Mouse (Mus musculus) embryonic facial prominence, embryonic 11.5 days (tissue): ENCODE measurements around the gene Ddx49. TPM values are rescaled to one million over a fixed set of nuclear protein-coding genes. Genes with fewer than 3 reads are reported as not detected.

Experiments
- ATAC-seq: fragments of 200-750 bp; cut with Nextera tagmentation; replicated peaks from 2 replicates; pipeline ENCODE4 v1.8.0; 2017; ENCODE audit warnings: low read depth; ENCODE audit not compliant: insufficient number of reproducible peaks, low FRiP score, low TSS enrichment
- DNase-seq: peaks from one replicate; pipeline ENCODE4 v3.0.0-alpha.2; 2015; ENCODE audit warnings: low spot score
- H3K27ac ChIP-seq: fragments of 300-500 bp; sonication (generic); replicated peaks from 2 replicates; pipeline ENCODE4 v1.5.1; 2014; ENCODE audit warnings: mild to moderate bottlenecking, low read depth, low read length, control low read depth
- H3K27me3 ChIP-seq: fragments of 300-500 bp; sonication (generic); 2 replicates; pipeline ENCODE4 v1.6.1; 2014; ENCODE audit warnings: mild to moderate bottlenecking, low read length, moderate library complexity, mixed read lengths; ENCODE audit not compliant: control insufficient read depth, insufficient read depth
- H3K36me3 ChIP-seq: fragments of 300-500 bp; sonication (generic); replicated peaks from 2 replicates; pipeline ENCODE4 v1.6.1; 2014; ENCODE audit warnings: low read depth, mild to moderate bottlenecking, low read length, moderate library complexity, mixed read lengths; ENCODE audit not compliant: control insufficient read depth, insufficient read depth
- H3K4me1 ChIP-seq: fragments of 300-500 bp; sonication (generic); 2 replicates; pipeline ENCODE4 v1.6.1; 2014; ENCODE audit warnings: low read length, mixed read lengths; ENCODE audit not compliant: control insufficient read depth, insufficient read depth
- H3K4me2 ChIP-seq: fragments of 300-500 bp; sonication (generic); 2 replicates; pipeline ENCODE4 v1.6.1; 2014; ENCODE audit warnings: low read depth, mild to moderate bottlenecking, control low read depth, low read length, moderate library complexity
- H3K4me3 ChIP-seq: fragments of 300-500 bp; sonication (generic); 2 replicates; pipeline ENCODE4 v1.5.1; 2014; ENCODE audit warnings: low read depth, low read length, control low read depth
- H3K9ac ChIP-seq: fragments of 300-500 bp; sonication (generic); replicated peaks from 2 replicates; pipeline ENCODE4 v1.6.1; 2014; ENCODE audit warnings: mild to moderate bottlenecking, control low read depth, low read length
- H3K9me3 ChIP-seq: fragments of 300-500 bp; sonication (generic); replicated peaks from 2 replicates; pipeline ENCODE4 v1.6.1; 2016; ENCODE audit warnings: mild to moderate bottlenecking, low read length, inconsistent platforms, mixed read lengths; ENCODE audit not compliant: control insufficient read depth
- WGBS: fragments of 180-500 bp; shearing (Covaris S2); extraction: QIAGEN DNeasy Blood & Tissue Kit; methylation state at CpG from one replicate; pipeline ENCODE4 v1.1.7; 2014; 5-methylcytosine and 5-hydroxymethylcytosine counted together
- polyA plus RNA-seq: library from polyadenylated mRNA; unstranded; fragments of >200 nt; fragmentation: Nextera tagmentation; extraction: Ambion mirVana; gene quantifications from 2 replicates; pipeline ENCODE4 v1.2.1, GENCODE M21; 2014

Gene Ddx49
- 51.4 and 52.5 TPM in 2 replicates for polyA plus RNA-seq

DNA sequence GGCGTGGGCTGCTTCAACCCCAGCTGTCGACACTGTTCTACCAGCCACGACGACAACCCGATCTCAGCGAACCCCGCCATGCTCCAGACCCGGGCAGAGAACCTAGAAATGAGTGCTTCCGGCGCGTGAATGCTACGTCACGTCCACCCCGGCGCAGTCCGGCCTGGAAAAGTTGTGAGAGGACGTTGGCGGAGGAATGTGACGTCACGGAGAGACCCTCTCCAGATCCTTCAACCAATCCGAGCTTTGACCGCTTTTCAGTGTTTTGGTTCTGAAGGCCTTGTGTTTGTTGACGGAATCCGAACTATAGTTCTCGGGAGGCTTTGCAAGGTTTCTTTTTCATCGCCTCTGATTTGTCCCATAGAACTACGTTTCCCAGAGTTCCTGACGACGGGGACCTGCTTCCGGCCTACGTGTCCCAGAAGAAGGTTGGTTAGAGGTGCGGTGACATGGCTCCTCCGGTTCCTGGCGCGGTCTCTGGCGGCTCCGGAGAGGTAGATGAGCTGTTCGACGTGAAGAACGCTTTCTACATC lies at the start of gene Ddx49, which contains the start of gene Cope:
TSS of gene Ddx49 (minus strand) at position 132 of the 533 bp plus-strand sequence.
TSS of gene Cope (plus strand) at position 161 of the 533 bp plus-strand sequence.
- DNase-seq (peak; percentile 97), ATAC-seq (peak; percentile 87)
- Histone ChIP-seq H3K27me3 (no peaks in the 10 kb centered on the region), H3K4me1 (peaks cover 4% of the 10 kb centered on the region; the same call in 1 of the 2 replicates), H3K36me3 (peaks cover 7% of the 10 kb centered on the region), H3K9me3 (no peaks in the 10 kb centered on the region), H3K4me2 (peak within 1 kb of the TSS; percentile 80), H3K4me3 (peak within 1 kb of the TSS; percentile 81), H3K9ac (peak within 1 kb of the TSS; percentile 74), H3K27ac (peak within 1 kb of the TSS; percentile 6; the same call in 1 of the 2 replicates)
- WGBS, result under 1% methylated on average over 40 of the region's 40 CpGs

DNA sequence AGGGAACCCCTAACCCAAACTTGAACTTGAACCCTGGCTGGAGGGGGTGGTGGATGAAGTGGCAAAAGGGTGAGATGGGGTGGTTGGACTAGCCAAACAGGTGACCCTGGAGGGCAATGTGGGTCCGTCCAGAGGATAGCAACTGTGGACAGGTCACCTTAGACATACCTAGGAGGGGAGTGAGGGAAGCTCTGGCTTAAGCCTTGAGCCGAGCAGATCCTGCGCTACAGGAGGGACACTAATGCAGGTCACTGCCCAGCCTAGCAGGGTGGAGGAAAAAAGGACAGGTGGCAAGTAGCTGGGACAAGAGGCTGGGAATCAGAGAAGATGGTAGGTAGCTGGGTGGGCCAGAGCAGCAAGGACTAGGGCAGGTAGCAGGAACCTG lies 49.7 kb upstream of the Ddx49 start:
- H3K9me3 ChIP-seq, result no peaks in the 10 kb centered on the region
- peak overlapping the region; percentile 95 for H3K4me2 ChIP-seq
- H3K36me3 ChIP-seq, result no peaks in the 10 kb centered on the region; the same call in 1 of the 2 replicates
- ATAC-seq (no peak), DNase-seq (no peak)
- H3K4me3 ChIP-seq, result peak overlapping the region; percentile 100
- H3K27ac ChIP-seq, result no peak overlapping the region
- peak overlapping the region; percentile 97 for H3K9ac ChIP-seq
- peaks cover 8% of the 10 kb centered on the region for H3K4me1 ChIP-seq
- WGBS, result 19% methylated on average over 3 of the region's 3 CpGs
- no peaks in the 10 kb centered on the region for H3K27me3 ChIP-seq

DNA sequence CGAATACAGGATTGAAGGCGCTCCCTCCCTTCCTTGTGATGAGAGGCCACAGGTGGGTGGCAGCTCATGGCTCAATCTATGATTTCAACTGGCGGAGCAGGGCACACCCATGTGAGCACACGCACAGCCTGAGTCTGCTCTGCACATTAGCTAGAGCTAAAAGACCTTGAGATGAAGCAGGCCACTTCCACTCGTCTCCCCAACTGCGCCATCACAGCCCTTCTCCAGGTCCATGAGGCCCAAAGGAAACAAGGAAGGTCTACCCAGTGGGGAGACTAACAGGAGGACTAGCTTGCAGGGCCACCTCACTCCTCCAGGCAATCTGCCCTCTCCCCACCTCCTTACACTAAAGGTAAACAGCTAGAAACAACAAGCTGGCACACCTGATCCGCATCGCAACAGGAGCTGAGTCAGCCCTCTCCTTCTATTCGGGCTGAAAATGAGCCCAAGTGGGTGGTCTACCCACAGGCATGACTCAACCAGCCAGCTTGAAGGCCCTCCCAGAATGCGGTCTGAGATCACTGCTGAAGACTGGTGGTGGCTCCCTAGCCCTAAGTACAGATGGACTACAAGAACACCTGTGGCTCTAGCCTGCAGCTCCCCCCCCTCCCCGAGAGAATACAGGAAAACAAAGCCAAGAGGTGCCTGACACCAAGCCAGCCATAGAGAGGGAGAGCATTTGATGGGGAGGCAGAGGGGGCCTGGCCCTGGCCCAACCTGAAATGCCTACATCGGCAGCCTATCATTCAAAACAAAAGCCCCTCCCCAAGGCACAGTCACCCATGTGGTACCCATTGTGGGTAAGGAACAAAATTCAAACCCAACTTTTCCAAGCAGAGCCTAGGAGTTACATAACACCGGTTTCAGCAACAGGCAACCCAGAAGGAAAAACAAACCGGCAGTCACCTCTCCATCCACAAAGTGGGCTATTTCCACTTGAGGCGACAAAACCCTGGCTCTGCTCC lies 49.0 kb upstream of the Ddx49 start:
- no peaks in the 10 kb centered on the region for H3K9me3 ChIP-seq
- peak overlapping the region; percentile 97 for H3K9ac ChIP-seq
- H3K4me1 ChIP-seq, result peaks cover 8% of the 10 kb centered on the region
- H3K27me3 ChIP-seq, result no peaks in the 10 kb centered on the region
- ATAC-seq (no peak), DNase-seq (peak; percentile 32)
- peak overlapping the region; percentile 100 for H3K4me3 ChIP-seq
- peak overlapping the region; percentile 95 for H3K4me2 ChIP-seq
- H3K36me3 ChIP-seq, result no peaks in the 10 kb centered on the region; the same call in 1 of the 2 replicates
- no peak overlapping the region for H3K27ac ChIP-seq
- WGBS, result 55% methylated on average over 15 of the region's 15 CpGs

GRCm38 (mm10) chr8:70347860-70348420 lies 45.7 kb upstream of the Ddx49 start:
- no peak for ATAC-seq
- Histone ChIP-seq H3K4me2 (no peak overlapping the region), H3K4me3 (no peak overlapping the region), H3K27me3 (no peaks in the 10 kb centered on the region), H3K9ac (no peak overlapping the region), H3K4me1 (peaks cover 9% of the 10 kb centered on the region), H3K27ac (no peak overlapping the region), H3K36me3 (no peaks in the 10 kb centered on the region; the same call in 1 of the 2 replicates), H3K9me3 (no peaks in the 10 kb centered on the region)
- WGBS, result 73% methylated on average over 1 of the region's 1 CpGs
- DNase-seq, result no peak

- peaks cover 9% of the 10 kb centered on the region for H3K4me1 ChIP-seq
- no peaks in the 10 kb centered on the region; the same call in 1 of the 2 replicates for H3K36me3 ChIP-seq
- no peak overlapping the region for H3K9ac ChIP-seq
Measured at GRCm38 (mm10) chr8:70347443-70347842, 45.2 kb upstream of the Ddx49 start.

GRCm38 (mm10) chr8:70344279-70344678 lies 42.0 kb upstream of the Ddx49 start:
- Histone ChIP-seq H3K36me3 (peaks cover 2% of the 10 kb centered on the region), H3K4me2 (no peak overlapping the region), H3K9me3 (no peaks in the 10 kb centered on the region), H3K27me3 (no peaks in the 10 kb centered on the region), H3K4me3 (no peak overlapping the region), H3K9ac (no peak overlapping the region), H3K4me1 (peaks cover 3% of the 10 kb centered on the region; the same call in 1 of the 2 replicates), H3K27ac (no peak overlapping the region)
- 91% methylated on average over 2 of the region's 2 CpGs for WGBS
- DNase-seq, result no peak
- ATAC-seq, result no peak

More at GRCm38 (mm10) chr8:70347443-70347842, 45.2 kb upstream of the Ddx49 start:
- DNase-seq (no peak), ATAC-seq (no peak)
- Histone ChIP-seq H3K4me3 (no peak overlapping the region), H3K27ac (no peak overlapping the region), H3K27me3 (no peaks in the 10 kb centered on the region), H3K4me2 (no peak overlapping the region), H3K9me3 (no peaks in the 10 kb centered on the region)
- WGBS, result 79% methylated on average over 4 of the region's 4 CpGs

DNA sequence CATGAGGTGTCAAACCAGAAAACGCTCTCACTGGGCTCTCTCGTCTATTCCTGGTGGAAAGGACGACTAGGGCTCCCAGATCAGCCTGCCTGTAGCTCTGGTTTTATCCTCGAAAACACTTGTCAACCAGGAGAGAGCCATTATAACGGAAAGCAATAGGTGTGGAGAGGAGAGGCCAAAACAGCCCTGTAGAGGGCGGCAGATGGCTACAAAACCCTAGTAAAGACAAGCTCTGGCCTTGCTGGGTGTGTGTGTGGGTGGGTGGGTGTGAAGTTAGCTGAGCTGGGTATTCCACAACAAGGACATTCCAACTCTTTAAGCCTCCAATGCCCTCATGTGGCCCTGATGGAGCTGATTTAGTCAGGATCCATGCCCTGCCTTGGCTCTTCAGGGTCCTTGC lies 41.4 kb upstream of the Ddx49 start:
- Histone ChIP-seq H3K4me1 (peaks cover 3% of the 10 kb centered on the region; the same call in 1 of the 2 replicates), H3K9ac (no peak overlapping the region; the same call in 1 of the 2 replicates), H3K4me3 (no peak overlapping the region), H3K9me3 (no peaks in the 10 kb centered on the region), H3K36me3 (peaks cover 2% of the 10 kb centered on the region), H3K27me3 (no peaks in the 10 kb centered on the region), H3K27ac (no peak overlapping the region; the same call in 1 of the 2 replicates), H3K4me2 (no peak overlapping the region)
- 62% methylated on average over 6 of the region's 6 CpGs for WGBS
- DNase-seq (peak; percentile 56), ATAC-seq (no peak)
